Comparison of ENCODE assay signal across 8 mouse cellular contexts in the genomic region with DNA sequence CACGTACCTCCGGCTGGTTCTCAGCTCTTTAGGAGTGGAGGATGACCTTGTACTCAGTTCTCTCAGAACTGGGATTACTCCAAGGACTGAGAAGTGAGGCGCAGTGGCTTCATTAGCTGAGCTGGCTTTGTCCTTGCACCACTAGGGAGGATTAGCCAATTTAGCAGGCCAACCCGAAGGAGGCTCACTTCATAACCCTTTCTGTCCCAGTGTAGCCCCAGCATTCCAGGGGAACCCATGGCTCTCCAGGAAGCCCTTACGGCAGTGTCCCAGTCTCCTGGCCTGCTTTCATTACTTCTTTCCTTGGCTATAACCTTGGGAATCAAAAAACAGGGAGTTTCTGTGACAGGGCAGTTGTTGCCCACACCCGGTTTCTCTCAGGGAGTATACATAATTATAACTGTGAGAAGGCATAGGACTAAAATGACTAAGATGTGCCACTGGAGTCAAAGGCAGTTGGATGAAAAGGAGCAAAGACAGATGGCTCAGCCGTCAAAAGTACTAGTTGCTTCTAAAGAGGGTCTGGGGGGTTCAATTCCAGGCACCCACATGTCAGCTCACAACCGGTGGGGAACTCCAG. TPM values are rescaled to one million over a fixed set of nuclear protein-coding genes. Genes with fewer than 3 reads are reported as not detected.
DNase-seq lines count a peak whose midpoint lies in the region; ATAC-seq and TF ChIP-seq lines count a peak whose summit lies in the region.

No protein-coding gene starts in this region.

- 23% methylated on average over 8 of the region's 8 CpGs for whole genome bisulfite sequencing in midbrain, postnatal 0 days

- peak overlapping the region; percentile 91 for H3K4me2 ChIP-seq in midbrain, postnatal 0 days (ENCODE audit: low read depth, low read length, poor library complexity, severe bottlenecking)

- H3K4me1 ChIP-seq in midbrain, postnatal 0 days (ENCODE audit: insufficient read depth, low read length), result peaks cover 12% of the 10 kb centered on the region; the same call in 1 of the 2 replicates

- no peaks in the 10 kb centered on the region for H3K9me3 ChIP-seq in midbrain, postnatal 0 days (ENCODE audit: low read length)

- peaks cover 3% of the 10 kb centered on the region; the same call in 1 of the 2 replicates for H3K36me3 ChIP-seq in midbrain, postnatal 0 days (ENCODE audit: insufficient read depth, low read length)

- H3K27me3 ChIP-seq in midbrain, postnatal 0 days (ENCODE audit: insufficient read depth, low read length), result no peaks in the 10 kb centered on the region

- DNase-seq in gastrocnemius, postnatal 25 days, result peak; percentile 53
- no peak for DNase-seq in gastrocnemius, postnatal 4 days (ENCODE audit: low spot score in 2 of 2)
- peak; percentile 78 for DNase-seq in adrenal gland, postnatal 14 days
- DNase-seq in heart, adult 9 months (ENCODE audit: low spot score in 2 of 2), result peak; percentile 56 to 61
- peak; percentile 39 to 48 for DNase-seq in kidney, postnatal 4 days
- DNase-seq in midbrain, postnatal 0 days (ENCODE audit: low spot score), result no peak
- no peak for DNase-seq in natural killer cell, adult 2 months (ENCODE audit: low spot score in 2 of 2)
- no peak for DNase-seq in right cerebral cortex, postnatal 25 days

- H3K4me3 ChIP-seq in midbrain, postnatal 0 days (ENCODE audit: low read depth, low read length), result peak overlapping the region; percentile 78

- peak overlapping the region; percentile 99 for H3K27ac ChIP-seq in midbrain, postnatal 0 days (ENCODE audit: low read depth, low read length)

- ATAC-seq in midbrain, postnatal 0 days (ENCODE audit: low FRiP score), result no peak

- TF ChIP-seq CTCF in midbrain, postnatal 0 days (IDR thresholded peaks at IDR 0.05), result no peak

- H3K9ac ChIP-seq in midbrain, postnatal 0 days (replicated peaks; ENCODE audit: low read length, poor library complexity, severe bottlenecking), result peak overlapping the region; percentile 80; the same call in 1 of the 2 replicates

RNA-seq across cellular contexts. Expression of gene Hnrnpl, which starts 0.6 kb away (rescaled TPM):
- total RNA-seq in gastrocnemius, postnatal 25 days (2021), result 100 to 1,000 TPM; 118 to 120 TPM
- 100 to 1,000 TPM; 369 to 382 TPM for total RNA-seq in gastrocnemius, postnatal 4 days (2021)
- 423 and 480 TPM in 2 replicates for total RNA-seq in adrenal gland, postnatal 14 days (2021)
- total RNA-seq in midbrain, postnatal 0 days (2014; rRNA removed), result 253 and 265 TPM in 2 replicates
- polyA plus RNA-seq in midbrain, postnatal 0 days (2015; fragmentation: Nextera tagmentation; extraction: Ambion mirVana), result 146 and 175 TPM in 2 replicates

RNA-seq across cellular contexts. Expression of gene Ech1, which starts 17.3 kb away (rescaled TPM):
- total RNA-seq in gastrocnemius, postnatal 25 days (2021), result 100 to 1,000 TPM; 185 to 241 TPM
- 100 to 1,000 TPM; 211 to 220 TPM for total RNA-seq in gastrocnemius, postnatal 4 days (2021)
- total RNA-seq in adrenal gland, postnatal 14 days (2021), result 1,138 and 1,196 TPM in 2 replicates
- 89.3 and 104 TPM in 2 replicates for total RNA-seq in midbrain, postnatal 0 days (2014; rRNA removed)
- 103 and 107 TPM in 2 replicates for polyA plus RNA-seq in midbrain, postnatal 0 days (2015; fragmentation: Nextera tagmentation; extraction: Ambion mirVana)

RNA-seq across cellular contexts. Expression of gene Rinl, which starts 19.0 kb away (rescaled TPM):
- under 1 TPM; 0.51 to 0.78 TPM for total RNA-seq in gastrocnemius, postnatal 25 days (2021)
- 1 to 10 TPM; 1.7 to 1.8 TPM for total RNA-seq in gastrocnemius, postnatal 4 days (2021)
- total RNA-seq in adrenal gland, postnatal 14 days (2021), result 3.1 and 7.3 TPM in 2 replicates
- 0.80 and 1.0 TPM in 2 replicates for total RNA-seq in midbrain, postnatal 0 days (2014; rRNA removed)
- 1.9 TPM in 2 replicates for polyA plus RNA-seq in midbrain, postnatal 0 days (2015; fragmentation: Nextera tagmentation; extraction: Ambion mirVana)

RNA-seq across cellular contexts. Expression of gene Lgals4, which starts 25.9 kb away (rescaled TPM):
- 1 to 10 TPM; 3.2 to 5.4 TPM for total RNA-seq in gastrocnemius, postnatal 25 days (2021)
- total RNA-seq in gastrocnemius, postnatal 4 days (2021), result 1 to 10 TPM; 5.3 to 8.7 TPM
- total RNA-seq in adrenal gland, postnatal 14 days (2021), result 18.7 and 32.4 TPM in 2 replicates
- total RNA-seq in midbrain, postnatal 0 days (2014; rRNA removed), result 3.4 and 3.5 TPM in 2 replicates
- 4.8 and 5.1 TPM in 2 replicates for polyA plus RNA-seq in midbrain, postnatal 0 days (2015; fragmentation: Nextera tagmentation; extraction: Ambion mirVana)

RNA-seq across cellular contexts. Expression of gene Nfkbib, which starts 40.4 kb away (rescaled TPM):
- 10 to 100 TPM; 24.4 to 27.9 TPM for total RNA-seq in gastrocnemius, postnatal 25 days (2021)
- 10 to 100 TPM; 17.3 to 20.0 TPM for total RNA-seq in gastrocnemius, postnatal 4 days (2021)
- 38.5 and 43.0 TPM in 2 replicates for total RNA-seq in adrenal gland, postnatal 14 days (2021)
- total RNA-seq in midbrain, postnatal 0 days (2014; rRNA removed), result 18.3 and 19.7 TPM in 2 replicates
- 58.5 and 65.3 TPM in 2 replicates for polyA plus RNA-seq in midbrain, postnatal 0 days (2015; fragmentation: Nextera tagmentation; extraction: Ambion mirVana)

Comparison
In these comparisons a context has a peak if more than half of its experiments do, and no peak if none do; other contexts are left out.
1. DNase-seq: peak in gastrocnemius, postnatal 25 days (single experiment), adrenal gland, postnatal 14 days (single experiment), heart, adult 9 months (2 of 2) and kidney, postnatal 4 days (2 of 2); none in gastrocnemius, postnatal 4 days (0 of 2), midbrain, postnatal 0 days (single experiment), natural killer cell, adult 2 months (0 of 2) and right cerebral cortex, postnatal 25 days (single experiment).